Mouse (Mus musculus): ENCODE measurements at regions not wholly inside any gene's neighbourhood (a gene's known extent, or its start where the extent isn't known, plus 50 kb on each side); places are given as distances from the start of the nearest gene placed in this dataset.

GRCm38 (mm10) chr12:15707570-15708095 is 109.1 kb downstream of the Trib2 start:
- Histone ChIP-seq H3K36me3 (ENCODE audit: control insufficient read depth, insufficient read depth) (no peaks in the 10 kb centered on the region), H3K4me2 (ENCODE audit: low read depth) (no peak overlapping the region), H3K27me3 (ENCODE audit: control insufficient read depth, insufficient read depth, insufficient read length) (no peaks in the 10 kb centered on the region), H3K4me3 (no peak overlapping the region), H3ac (ENCODE audit: control insufficient read depth, insufficient read length) (no peak overlapping the region), H3K79me2 (ENCODE audit: control insufficient read depth, insufficient read depth) (no peaks in the 10 kb centered on the region)
- TF ChIP-seq MYOD1 (IDR thresholded peaks at IDR 0.05; ENCODE audit: control insufficient read depth in 1 of 3, insufficient read length in 2 of 3, low read depth in 2 of 3) = no peak
- no peak for TF ChIP-seq TCF3 (IDR thresholded peaks at IDR 0.05; ENCODE audit: insufficient read length, low read depth)
- TF ChIP-seq MYOG (IDR thresholded peaks at IDR 0.05; ENCODE audit: control insufficient read depth in 1 of 3, insufficient read depth in 1 of 3, insufficient read length in 2 of 3, low read depth in 2 of 3) = no peak
- TF ChIP-seq E2F4 (IDR thresholded peaks at IDR 0.05; ENCODE audit: insufficient read depth) = no peak
- no peak for TF ChIP-seq POLR2AphosphoS2 (IDR thresholded peaks at IDR 0.05; ENCODE audit: insufficient read length, low read depth)
- TF ChIP-seq MAX (IDR thresholded peaks at IDR 0.05; ENCODE audit: low read depth) = no peak
- no peak for TF ChIP-seq SRF (IDR thresholded peaks at IDR 0.05; ENCODE audit: control insufficient read depth, insufficient read length, low read depth)
- no peak for TF ChIP-seq POLR2A (IDR thresholded peaks at IDR 0.05; ENCODE audit: insufficient read length, low read depth)
- TF ChIP-seq TCF12 (IDR thresholded peaks at IDR 0.05; ENCODE audit: insufficient read depth, poor library complexity, severe bottlenecking) = no peak
- TF ChIP-seq USF1 (IDR thresholded peaks at IDR 0.05; ENCODE audit: low read depth) = no peak
- TF ChIP-seq CEBPB (IDR thresholded peaks at IDR 0.05; ENCODE audit: insufficient read depth, poor library complexity, severe bottlenecking) = no peak
- no peak for TF ChIP-seq REST (IDR thresholded peaks at IDR 0.05; ENCODE audit: insufficient read depth, insufficient read length)

GRCm38 (mm10) chr12:15704412-15704811 is 112.3 kb downstream of the Trib2 start:
- peak; percentile 94 for TF ChIP-seq CEBPB (IDR thresholded peaks at IDR 0.05; ENCODE audit: insufficient read depth, poor library complexity, severe bottlenecking)
- TF ChIP-seq E2F4 (IDR thresholded peaks at IDR 0.05; ENCODE audit: insufficient read depth) = no peak
- TF ChIP-seq MYOD1 (IDR thresholded peaks at IDR 0.05; ENCODE audit: control insufficient read depth in 1 of 3, insufficient read length in 2 of 3, low read depth in 2 of 3) = no peak
- TF ChIP-seq TCF12 (IDR thresholded peaks at IDR 0.05; ENCODE audit: insufficient read depth, poor library complexity, severe bottlenecking) = no peak
- no peak for TF ChIP-seq MAX (IDR thresholded peaks at IDR 0.05; ENCODE audit: low read depth)
- no peak for TF ChIP-seq SRF (IDR thresholded peaks at IDR 0.05; ENCODE audit: control insufficient read depth, insufficient read length, low read depth)
- H3ac ChIP-seq (ENCODE audit: control insufficient read depth, insufficient read length) = no peak overlapping the region
- no peak overlapping the region for H3K4me3 ChIP-seq
- no peaks in the 10 kb centered on the region for H3K36me3 ChIP-seq (ENCODE audit: control insufficient read depth, insufficient read depth)
- no peaks in the 10 kb centered on the region for H3K27me3 ChIP-seq (ENCODE audit: control insufficient read depth, insufficient read depth, insufficient read length)
- peak overlapping the region; percentile 71 for H3K4me2 ChIP-seq (ENCODE audit: low read depth)
- H3K79me2 ChIP-seq (ENCODE audit: control insufficient read depth, insufficient read depth) = no peaks in the 10 kb centered on the region

DNA sequence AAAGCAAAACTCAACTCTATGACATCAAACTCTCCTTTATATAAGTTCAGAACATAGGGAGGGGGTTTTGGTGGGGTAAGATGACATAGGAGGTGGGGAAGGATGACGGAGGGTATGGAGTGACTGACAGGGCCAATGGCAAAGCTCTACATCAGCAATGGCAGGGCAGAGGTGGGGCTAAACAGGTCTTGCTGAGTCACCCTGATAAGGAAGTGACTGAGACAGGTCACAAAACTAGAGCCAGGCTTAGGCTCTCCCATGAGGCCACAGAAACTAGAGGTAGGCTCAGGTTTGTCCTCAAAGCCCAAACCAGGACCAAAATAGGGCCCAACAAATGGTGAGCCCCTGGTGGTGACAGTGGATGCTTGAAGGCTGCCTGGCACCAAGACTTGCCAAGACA is 114.6 kb downstream of the Trib2 start:
- no peaks in the 10 kb centered on the region for H3K27me3 ChIP-seq (ENCODE audit: control insufficient read depth, insufficient read depth, insufficient read length)
- no peak overlapping the region for H3K4me2 ChIP-seq (ENCODE audit: low read depth)
- no peaks in the 10 kb centered on the region for H3K36me3 ChIP-seq (ENCODE audit: control insufficient read depth, insufficient read depth)
- TF ChIP-seq POLR2AphosphoS2 (IDR thresholded peaks at IDR 0.05; ENCODE audit: insufficient read length, low read depth) = no peak
- H3ac ChIP-seq (ENCODE audit: control insufficient read depth, insufficient read length) = no peak overlapping the region
- H3K79me2 ChIP-seq (ENCODE audit: control insufficient read depth, insufficient read depth) = no peaks in the 10 kb centered on the region
- H3K4me3 ChIP-seq = no peak overlapping the region

- Histone ChIP-seq H3K27me3 (ENCODE audit: control insufficient read depth, insufficient read depth, insufficient read length) (no peaks in the 10 kb centered on the region), H3K4me2 (ENCODE audit: low read depth) (no peak overlapping the region)
- TF ChIP-seq E2F4 (IDR thresholded peaks at IDR 0.05; ENCODE audit: insufficient read depth) = no peak
- no peak for TF ChIP-seq MYOG (IDR thresholded peaks at IDR 0.05; ENCODE audit: control insufficient read depth in 1 of 3, insufficient read depth in 1 of 3, insufficient read length in 2 of 3, low read depth in 2 of 3)
- TF ChIP-seq CEBPB (IDR thresholded peaks at IDR 0.05; ENCODE audit: insufficient read depth, poor library complexity, severe bottlenecking) = no peak
- TF ChIP-seq REST (IDR thresholded peaks at IDR 0.05; ENCODE audit: insufficient read depth, insufficient read length) = no peak
- no peak for TF ChIP-seq MAX (IDR thresholded peaks at IDR 0.05; ENCODE audit: low read depth)
Measured at GRCm38 (mm10) chr12:15698829-15699228, 117.9 kb downstream of the Trib2 start.

DNA sequence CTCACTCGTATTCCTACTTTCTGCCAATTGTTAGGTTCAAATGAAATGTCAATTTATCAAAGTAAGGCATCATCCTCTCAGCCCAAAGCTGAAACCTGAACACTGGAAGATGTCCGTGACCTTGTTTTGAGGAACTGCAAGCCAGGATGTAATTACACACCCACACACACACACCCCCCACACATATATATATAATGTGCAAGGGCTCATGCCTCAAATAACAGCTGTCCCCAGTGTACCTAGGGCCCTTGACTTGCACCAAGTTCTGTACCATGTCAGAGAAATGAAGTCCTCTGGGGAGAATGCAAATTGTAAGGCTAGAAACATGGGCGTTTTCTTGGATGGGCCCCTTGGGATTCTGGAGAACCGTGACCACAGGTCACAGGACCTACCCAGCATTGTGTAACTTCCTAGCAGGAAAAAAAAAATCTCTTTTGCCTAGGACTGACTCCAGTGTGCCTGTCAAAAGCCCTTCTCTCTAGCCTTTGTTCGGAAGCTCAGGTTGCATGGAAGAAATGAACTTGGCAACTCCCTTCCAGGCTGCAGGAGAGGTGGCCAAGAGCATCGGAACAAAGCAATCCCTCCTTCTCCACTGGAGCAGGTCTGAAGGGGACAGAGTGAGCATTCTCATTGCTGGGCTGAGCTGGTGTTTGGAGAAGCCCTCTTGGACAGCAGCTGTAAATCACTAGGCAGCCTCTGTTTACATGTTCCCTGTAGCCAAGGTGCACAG is 118.5 kb downstream of the Trib2 start:
- Histone ChIP-seq H3K4me2 (ENCODE audit: low read depth) (no peak overlapping the region), H3K4me3 (no peak overlapping the region), H3K27me3 (ENCODE audit: control insufficient read depth, insufficient read depth, insufficient read length) (no peaks in the 10 kb centered on the region), H3K79me2 (ENCODE audit: control insufficient read depth, insufficient read depth) (no peaks in the 10 kb centered on the region), H3K36me3 (ENCODE audit: control insufficient read depth, insufficient read depth) (no peaks in the 10 kb centered on the region), H3ac (ENCODE audit: control insufficient read depth, insufficient read length) (no peak overlapping the region)
- TF ChIP-seq POLR2AphosphoS2 (IDR thresholded peaks at IDR 0.05; ENCODE audit: insufficient read length, low read depth) (no peak), MYOD1 (IDR thresholded peaks at IDR 0.05; ENCODE audit: control insufficient read depth in 1 of 3, insufficient read length in 2 of 3, low read depth in 2 of 3) (no peak), CEBPB (IDR thresholded peaks at IDR 0.05; ENCODE audit: insufficient read depth, poor library complexity, severe bottlenecking) (0 out of 2 replicates have a peak, but pooled peaks have one; percentile 39)

More at GRCm38 (mm10) chr12:15698829-15699228, 117.9 kb downstream of the Trib2 start:
- Histone ChIP-seq H3K36me3 (ENCODE audit: control insufficient read depth, insufficient read depth) (no peaks in the 10 kb centered on the region), H3K4me3 (no peak overlapping the region), H3ac (ENCODE audit: control insufficient read depth, insufficient read length) (no peak overlapping the region), H3K79me2 (ENCODE audit: control insufficient read depth, insufficient read depth) (no peaks in the 10 kb centered on the region)
